Mouse (Mus musculus): Measurements from ENCODE around the gene Chp2. TPM values are rescaled to one million over a fixed set of nuclear protein-coding genes. Genes with fewer than 3 reads are reported as not detected.

Chp2 gene
- total RNA-seq (2023; ENCODE audit: inconsistent age) = 0.61 to 0.75 TPM (median 0.66 TPM) in 3 of 4 replicates, not detected in the other

GRCm38 (mm10) chr7:122219315-122219801 lies at the start of gene Chp2:
TSS of gene Chp2 (plus strand) at chr7:122219496.

DNA sequence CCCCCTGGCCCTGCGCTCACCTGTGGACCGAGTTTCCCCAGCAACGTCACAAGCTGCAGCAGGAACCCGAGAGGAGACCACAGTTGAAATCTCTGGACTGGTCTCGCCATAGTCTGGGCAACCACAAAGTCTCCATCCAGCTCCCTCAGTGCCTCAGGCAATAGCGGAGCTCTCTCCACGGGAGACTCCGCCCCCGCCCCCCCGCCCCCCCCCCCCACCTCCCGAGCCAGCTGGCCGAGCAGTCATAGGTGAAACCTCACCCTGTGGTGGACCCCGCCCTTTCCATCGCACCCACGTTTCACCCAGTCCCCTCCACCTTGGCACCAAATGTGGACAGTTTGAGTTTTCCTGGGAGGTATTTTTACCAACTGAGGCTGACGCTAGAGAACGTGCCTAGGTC lies 33.3 kb upstream of the Chp2 start, which contains the start of gene Ern2:
TSS of gene Ern2 (minus strand) at position 165 of the 400 bp plus-strand sequence.

Other genes starting within 250 kb of the Chp2 start
- gene Cog7, start 237.8 kb upstream of the Chp2 start, total RNA-seq (2023; ENCODE audit: inconsistent age) = 13.3 to 15.6 TPM (median 13.9 TPM) in 4 replicates
- gene Gga2, start 198.3 kb upstream of the Chp2 start, total RNA-seq (2023; ENCODE audit: inconsistent age) = 316 to 339 TPM (median 335 TPM) in 4 replicates
- 33.3 to 51.8 TPM (median 41.8 TPM) in 4 replicates for gene Ubfd1, start 152.3 kb upstream of the Chp2 start, total RNA-seq (2023; ENCODE audit: inconsistent age)
- 15.1 to 19.3 TPM (median 17.2 TPM) in 4 replicates for gene Ears2, start 152.2 kb upstream of the Chp2 start, total RNA-seq (2023; ENCODE audit: inconsistent age)
- gene Ndufab1, start 117.6 kb upstream of the Chp2 start, total RNA-seq (2023; ENCODE audit: inconsistent age) = 58.9 to 75.4 TPM (median 69.5 TPM) in 4 replicates
- 5.6 to 6.9 TPM (median 6.3 TPM) in 4 replicates for gene Palb2, start 86.5 kb upstream of the Chp2 start, total RNA-seq (2023; ENCODE audit: inconsistent age)
- gene Dctn5, start 86.5 kb upstream of the Chp2 start, total RNA-seq (2023; ENCODE audit: inconsistent age) = 71.1 to 87.4 TPM (median 78.2 TPM) in 4 replicates
- gene Plk1, start 60.1 kb upstream of the Chp2 start, total RNA-seq (2023; ENCODE audit: inconsistent age) = 2.5 to 5.0 TPM (median 4.5 TPM) in 4 replicates
- gene Ern2, start 33.3 kb upstream of the Chp2 start, total RNA-seq (2023; ENCODE audit: inconsistent age) = not detected in 4 replicates
- 496 to 537 TPM (median 524 TPM) in 4 replicates for gene Prkcb, start 69.3 kb downstream of the Chp2 start, total RNA-seq (2023; ENCODE audit: inconsistent age)

Measured in B cell, adult (primary cell).